Mouse (Mus musculus): ENCODE data around the gene Cenpc1. TPM values are rescaled to one million over a fixed set of nuclear protein-coding genes. Genes with fewer than 3 reads are reported as not detected.
A peak's percentile ranks its signal among the peaks of the same experiment; 100 is the strongest.

Gene Cenpc1
- polyA plus RNA-seq (2015; fragmentation: Nextera tagmentation; extraction: Ambion mirVana) = 33.8 and 34.1 TPM in 2 replicates

DNA sequence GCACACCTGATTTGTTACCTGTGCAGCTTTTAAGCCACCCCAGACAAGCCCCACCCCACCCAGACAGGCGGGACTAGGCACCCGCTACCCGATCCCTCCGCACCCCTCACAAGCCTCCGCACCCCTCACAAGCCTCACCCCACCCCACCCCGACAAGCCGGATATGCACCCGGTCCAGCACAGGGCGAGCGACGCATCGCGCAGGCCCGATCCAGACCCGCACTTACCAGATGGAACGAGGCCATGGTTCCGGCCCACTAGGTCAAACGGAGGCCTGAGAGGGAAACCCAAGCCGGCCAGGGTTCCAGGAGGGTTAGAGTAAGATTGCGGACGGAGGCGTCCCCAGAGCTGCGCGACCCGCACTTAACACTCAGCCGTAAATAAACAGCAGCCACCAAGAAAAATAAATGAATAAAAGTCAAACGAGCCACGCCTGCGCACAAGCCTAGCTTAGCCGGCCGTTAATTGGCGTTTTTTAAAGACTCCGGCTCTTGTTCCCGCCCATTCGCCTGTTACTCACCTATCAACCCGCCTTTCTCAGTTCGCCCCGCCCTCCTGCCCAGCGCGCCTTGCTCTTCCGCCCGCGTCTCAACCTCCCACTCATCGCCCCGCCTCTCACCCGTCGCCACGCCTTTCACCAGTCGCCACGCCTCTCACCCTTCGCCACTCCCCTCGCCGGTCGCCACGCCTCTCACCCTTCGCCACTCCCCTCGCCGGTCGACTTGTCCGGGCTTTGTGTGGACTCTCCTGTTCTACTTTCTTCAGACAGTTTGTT, at the start of gene Cenpc1:
TSS of gene Cenpc1 (minus strand) at position 483 of the 775 bp plus-strand sequence.
- Histone ChIP-seq H3K36me3 (no peaks in the 10 kb centered on the region), H3K4me2 (peak within 1 kb of the TSS; percentile 81), H3K27me3 (replicated peaks) (no peaks in the 10 kb centered on the region), H3K9ac (replicated peaks) (peak within 1 kb of the TSS; percentile 77), H3K27ac (replicated peaks) (peak within 1 kb of the TSS; percentile 93), H3K9me3 (replicated peaks) (no peaks in the 10 kb centered on the region), H3K4me1 (peaks cover 24% of the 10 kb centered on the region), H3K4me3 (replicated peaks) (peak within 1 kb of the TSS; percentile 84)
- ATAC-seq (ENCODE audit: low FRiP score) = peak; percentile 96
- WGBS = under 1% methylated on average over 60 of the region's 60 CpGs

DNA sequence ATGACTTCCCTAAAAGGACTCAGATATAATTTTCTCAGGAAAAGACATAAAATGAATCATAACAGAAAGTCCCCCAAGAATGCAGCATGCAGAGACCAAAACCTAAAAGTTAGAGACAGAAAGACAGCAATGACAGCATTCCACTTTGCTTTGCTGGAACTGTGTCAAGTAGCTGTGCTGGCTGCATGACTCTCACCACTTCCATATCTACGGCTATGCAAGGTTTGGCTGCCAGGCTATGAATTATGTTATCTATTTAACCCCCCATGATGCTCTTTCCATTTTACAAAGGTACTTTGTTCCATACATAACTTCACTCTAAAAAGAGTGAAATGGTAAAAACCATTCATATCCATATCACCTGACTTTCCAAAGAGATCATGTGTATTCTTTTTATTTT, 48.6 kb upstream of the Cenpc1 start:
- ATAC-seq (ENCODE audit: low FRiP score) = no peak
- H3K9ac ChIP-seq (replicated peaks) = no peak overlapping the region
- H3K4me3 ChIP-seq (replicated peaks) = no peak overlapping the region
- H3K4me1 ChIP-seq = no peaks in the 10 kb centered on the region
- H3K27me3 ChIP-seq (replicated peaks) = no peaks in the 10 kb centered on the region
- no peak overlapping the region for H3K27ac ChIP-seq (replicated peaks)
- H3K36me3 ChIP-seq = peaks cover 17% of the 10 kb centered on the region
- no peaks in the 10 kb centered on the region for H3K9me3 ChIP-seq (replicated peaks)
- no peak overlapping the region for H3K4me2 ChIP-seq
- 68% methylated on average over 1 of the region's 1 CpGs for WGBS

DNA sequence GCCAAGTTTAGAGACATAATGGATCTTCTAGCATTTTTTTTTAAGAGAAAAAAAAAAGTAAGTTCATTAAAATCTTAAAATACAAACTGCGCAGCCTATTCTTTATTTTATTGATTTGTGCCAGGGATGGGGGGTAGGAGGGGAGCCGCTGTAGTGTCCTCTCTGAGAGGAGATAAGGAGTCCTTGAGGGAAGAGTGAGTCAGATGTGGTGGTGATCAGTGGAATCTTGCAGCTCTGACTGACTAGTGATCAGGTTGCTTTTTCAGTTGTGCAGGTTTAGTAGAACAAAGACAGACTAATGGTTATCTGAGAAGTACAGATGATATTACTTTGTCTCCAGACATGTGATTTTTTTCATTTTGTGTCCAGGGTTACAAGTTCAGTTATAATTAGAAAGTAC, 47.7 kb upstream of the Cenpc1 start:
- no peaks in the 10 kb centered on the region for H3K4me1 ChIP-seq
- H3K9ac ChIP-seq (replicated peaks) = no peak overlapping the region
- peaks cover 15% of the 10 kb centered on the region for H3K36me3 ChIP-seq
- no peak overlapping the region for H3K4me2 ChIP-seq
- 96% methylated on average over 2 of the region's 2 CpGs for WGBS
- no peaks in the 10 kb centered on the region for H3K9me3 ChIP-seq (replicated peaks)
- ATAC-seq (ENCODE audit: low FRiP score) = no peak
- H3K27ac ChIP-seq (replicated peaks) = no peak overlapping the region
- no peak overlapping the region for H3K4me3 ChIP-seq (replicated peaks)
- no peaks in the 10 kb centered on the region for H3K27me3 ChIP-seq (replicated peaks)

DNA sequence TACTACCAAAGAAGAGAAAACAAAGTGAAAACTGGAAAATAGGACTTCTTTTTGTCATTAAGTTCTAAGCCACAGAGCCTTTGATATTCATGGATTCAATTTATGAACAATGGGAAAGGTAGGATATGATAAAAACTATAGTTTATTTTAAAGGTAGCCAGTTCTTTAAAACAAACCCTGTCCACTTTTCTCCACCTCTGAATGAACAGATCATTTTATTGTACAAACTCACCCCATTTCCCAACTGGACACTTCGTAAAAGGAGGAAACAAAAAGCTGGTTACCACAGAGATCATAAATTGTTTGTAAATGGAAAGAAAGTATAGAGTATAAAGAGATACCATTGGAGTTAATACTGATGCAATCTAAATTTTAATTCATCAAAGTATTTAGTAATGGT, 45.7 kb upstream of the Cenpc1 start:
- Histone ChIP-seq H3K4me3 (replicated peaks) (no peak overlapping the region), H3K27me3 (replicated peaks) (no peaks in the 10 kb centered on the region), H3K9ac (replicated peaks) (no peak overlapping the region), H3K9me3 (replicated peaks) (no peaks in the 10 kb centered on the region), H3K27ac (replicated peaks) (no peak overlapping the region), H3K4me1 (no peaks in the 10 kb centered on the region), H3K4me2 (no peak overlapping the region), H3K36me3 (peaks cover 15% of the 10 kb centered on the region)
- ATAC-seq (ENCODE audit: low FRiP score) = no peak
- 94% methylated on average over 1 of the region's 1 CpGs for WGBS

DNA sequence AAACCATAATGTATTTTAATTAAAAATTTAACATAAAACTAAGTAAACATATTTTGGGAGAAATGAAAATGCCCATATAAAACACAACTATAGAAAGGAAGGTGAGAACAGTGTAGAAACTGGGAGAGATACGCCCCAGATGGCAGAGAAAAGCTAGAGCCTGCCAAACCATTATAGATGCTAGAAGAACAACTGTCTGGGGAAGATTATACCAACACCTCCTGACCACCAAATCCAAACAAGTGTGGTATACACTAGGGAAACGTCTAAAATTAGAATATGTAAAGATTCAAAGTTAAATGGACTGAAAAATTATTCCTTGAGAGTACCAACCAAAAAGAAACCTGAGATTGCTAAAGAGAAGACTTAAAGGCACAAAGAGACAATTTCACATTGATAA, 41.2 kb upstream of the Cenpc1 start:
- H3K9me3 ChIP-seq (replicated peaks) = no peaks in the 10 kb centered on the region
- no peaks in the 10 kb centered on the region for H3K4me1 ChIP-seq
- 75% methylated on average over 2 of the region's 2 CpGs for WGBS
- no peak overlapping the region for H3K4me2 ChIP-seq
- peaks cover 15% of the 10 kb centered on the region for H3K36me3 ChIP-seq
- ATAC-seq (ENCODE audit: low FRiP score) = no peak
- no peak overlapping the region for H3K4me3 ChIP-seq (replicated peaks)
- no peak overlapping the region for H3K27ac ChIP-seq (replicated peaks)
- no peak overlapping the region for H3K9ac ChIP-seq (replicated peaks)
- H3K27me3 ChIP-seq (replicated peaks) = no peaks in the 10 kb centered on the region

DNA sequence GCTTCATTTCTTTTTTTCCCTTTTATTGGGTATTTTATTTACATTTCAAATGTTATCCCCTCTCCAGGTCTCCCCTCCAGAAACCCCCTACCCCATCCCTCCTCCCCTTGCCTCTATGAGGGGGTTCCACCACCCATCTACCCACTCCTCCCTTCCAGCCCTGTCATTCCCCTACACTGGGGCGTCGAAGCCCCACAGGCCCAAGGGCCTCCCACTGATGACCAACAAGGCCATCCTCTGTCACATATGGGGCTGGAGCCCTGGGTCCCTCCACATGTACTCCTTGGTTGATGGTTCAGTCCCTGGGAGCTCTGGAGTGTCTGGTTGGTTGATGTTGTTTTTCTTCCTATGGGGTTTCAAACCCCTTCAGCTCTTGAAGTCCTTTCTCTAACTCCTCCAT, 36.8 kb upstream of the Cenpc1 start:
- 100% methylated on average over 2 of the region's 2 CpGs for WGBS
- Histone ChIP-seq H3K9ac (replicated peaks) (no peak overlapping the region), H3K36me3 (0 out of 2 replicates have a peak, but pooled peaks cover 4% of the 10 kb centered on the region), H3K27ac (replicated peaks) (no peak overlapping the region), H3K4me2 (no peak overlapping the region), H3K9me3 (replicated peaks) (no peaks in the 10 kb centered on the region), H3K4me3 (replicated peaks) (no peak overlapping the region), H3K4me1 (no peaks in the 10 kb centered on the region), H3K27me3 (replicated peaks) (no peaks in the 10 kb centered on the region)
- ATAC-seq (ENCODE audit: low FRiP score) = no peak

DNA sequence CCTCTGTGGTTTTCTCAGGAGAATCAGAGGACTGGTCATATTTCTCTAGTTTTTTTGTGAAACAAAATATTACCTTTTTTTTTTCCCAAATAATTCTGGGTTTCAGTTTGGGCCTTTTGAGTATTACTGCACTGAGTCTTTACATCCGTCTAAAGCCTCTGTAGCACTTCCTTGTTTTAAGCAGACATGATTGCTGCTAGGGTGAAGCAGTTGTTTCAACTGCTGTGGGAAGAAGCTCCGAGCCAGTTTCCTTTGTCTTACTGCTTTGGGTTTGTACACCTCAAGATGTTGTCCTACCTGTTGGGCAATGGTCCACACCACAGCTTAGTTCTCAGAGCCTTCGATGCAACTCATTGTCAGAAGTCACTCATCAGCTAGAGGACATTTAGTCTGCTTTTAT, 35.2 kb upstream of the Cenpc1 start:
- Histone ChIP-seq H3K4me1 (no peaks in the 10 kb centered on the region), H3K9me3 (replicated peaks) (no peaks in the 10 kb centered on the region), H3K4me3 (replicated peaks) (no peak overlapping the region), H3K27ac (replicated peaks) (no peak overlapping the region), H3K27me3 (replicated peaks) (no peaks in the 10 kb centered on the region), H3K4me2 (no peak overlapping the region), H3K9ac (replicated peaks) (no peak overlapping the region), H3K36me3 (0 out of 2 replicates have a peak, but pooled peaks cover 3% of the 10 kb centered on the region)
- no peak for ATAC-seq (ENCODE audit: low FRiP score)
- 85% methylated on average over 3 of the region's 3 CpGs for WGBS

DNA sequence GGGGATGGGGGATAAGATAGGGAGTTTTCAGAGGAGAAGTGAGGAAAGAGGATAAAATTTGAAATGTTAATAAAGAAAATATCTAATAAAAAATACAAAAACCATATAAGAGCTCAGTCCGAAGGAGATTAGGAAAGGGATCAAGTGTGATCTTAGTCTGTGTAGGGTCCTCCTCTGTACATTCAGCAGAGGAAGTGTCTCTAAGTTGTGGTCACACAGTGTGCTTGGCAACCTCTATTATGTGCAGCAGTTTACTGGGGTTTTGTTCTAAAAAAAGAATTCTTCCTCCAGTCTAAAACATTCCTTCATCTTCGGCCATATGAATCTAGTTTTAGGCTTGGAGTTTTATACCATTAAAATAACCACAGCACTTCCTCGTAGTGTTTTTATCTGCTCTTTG, 33.6 kb upstream of the Cenpc1 start:
- no peak overlapping the region for H3K9ac ChIP-seq (replicated peaks)
- no peaks in the 10 kb centered on the region for H3K36me3 ChIP-seq
- H3K27me3 ChIP-seq (replicated peaks) = no peaks in the 10 kb centered on the region
- WGBS = 93% methylated on average over 3 of the region's 3 CpGs
- H3K4me3 ChIP-seq (replicated peaks) = no peak overlapping the region
- H3K4me2 ChIP-seq = no peak overlapping the region
- H3K27ac ChIP-seq (replicated peaks) = no peak overlapping the region
- no peaks in the 10 kb centered on the region for H3K9me3 ChIP-seq (replicated peaks)
- no peaks in the 10 kb centered on the region for H3K4me1 ChIP-seq
- no peak for ATAC-seq (ENCODE audit: low FRiP score)

DNA sequence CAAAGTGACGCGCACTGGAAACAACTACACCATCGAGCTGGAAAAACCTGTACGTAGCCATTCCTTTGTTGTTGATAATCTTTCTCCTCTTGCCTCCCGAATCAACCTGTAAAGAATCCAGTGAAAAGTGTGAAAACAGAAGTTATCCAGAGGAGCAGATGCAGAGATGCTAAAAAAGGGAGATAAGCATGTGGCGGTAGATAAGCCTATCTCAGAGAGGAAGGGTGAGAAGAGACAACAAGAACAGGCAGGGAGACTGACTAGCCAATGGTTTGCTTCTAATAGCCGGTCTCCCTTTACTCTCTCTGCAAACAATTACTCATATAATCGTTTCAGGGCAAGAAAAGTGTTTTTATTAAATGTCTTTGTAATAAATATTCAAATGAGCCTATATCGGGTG, 29.4 kb upstream of the Cenpc1 start:
- no peak overlapping the region for H3K27ac ChIP-seq (replicated peaks)
- H3K4me1 ChIP-seq = no peaks in the 10 kb centered on the region
- H3K4me3 ChIP-seq (replicated peaks) = no peak overlapping the region
- no peaks in the 10 kb centered on the region for H3K9me3 ChIP-seq (replicated peaks)
- ATAC-seq (ENCODE audit: low FRiP score) = no peak
- H3K9ac ChIP-seq (replicated peaks) = no peak overlapping the region
- WGBS = 89% methylated on average over 9 of the region's 9 CpGs
- H3K4me2 ChIP-seq = no peak overlapping the region
- no peaks in the 10 kb centered on the region for H3K36me3 ChIP-seq
- no peaks in the 10 kb centered on the region for H3K27me3 ChIP-seq (replicated peaks)

DNA sequence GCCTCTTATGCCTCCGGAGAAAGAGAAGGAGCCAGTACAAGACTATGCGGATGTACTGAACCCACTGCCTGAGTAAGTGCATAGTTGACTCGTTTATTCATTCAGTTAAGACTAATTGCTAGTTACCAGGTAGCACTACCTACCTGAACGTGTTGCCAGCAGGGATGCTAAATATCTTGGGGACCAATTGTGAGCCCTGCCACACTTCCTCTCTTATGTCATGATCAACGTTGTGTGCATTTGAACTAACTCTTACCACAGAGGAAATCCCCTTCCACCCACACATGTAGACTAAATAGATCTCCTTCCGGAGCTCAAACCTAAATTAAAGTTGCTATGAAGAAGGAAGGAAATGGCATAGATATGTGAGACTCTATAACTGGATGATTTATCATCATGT, 21.4 kb upstream of the Cenpc1 start:
- no peaks in the 10 kb centered on the region for H3K4me1 ChIP-seq

DNA sequence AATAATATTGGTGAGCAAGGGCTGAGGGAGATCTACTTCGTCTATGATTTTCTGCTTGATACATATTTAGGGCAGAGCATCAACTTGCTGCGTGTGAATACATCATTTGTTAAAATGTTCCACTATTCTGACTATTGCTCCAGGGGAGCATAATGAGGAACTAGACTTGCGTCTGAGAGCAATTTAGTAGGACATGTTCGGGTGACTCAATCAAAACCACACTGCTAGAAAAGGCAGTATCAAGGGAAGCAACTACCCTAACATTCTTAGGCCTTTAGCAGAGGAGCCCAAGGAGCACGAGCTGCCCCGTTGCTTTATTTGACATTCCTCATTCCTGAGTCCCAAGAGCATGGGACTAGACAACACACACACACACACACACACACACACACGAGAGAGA, 19.6 kb upstream of the Cenpc1 start:
- H3K27me3 ChIP-seq (replicated peaks) = no peaks in the 10 kb centered on the region
- no peaks in the 10 kb centered on the region for H3K9me3 ChIP-seq (replicated peaks)
- no peaks in the 10 kb centered on the region for H3K36me3 ChIP-seq
- H3K4me2 ChIP-seq = no peak overlapping the region
- ATAC-seq (ENCODE audit: low FRiP score) = no peak
- WGBS = 86% methylated on average over 7 of the region's 7 CpGs
- H3K4me1 ChIP-seq = no peaks in the 10 kb centered on the region
- no peak overlapping the region for H3K4me3 ChIP-seq (replicated peaks)
- H3K9ac ChIP-seq (replicated peaks) = no peak overlapping the region
- no peak overlapping the region for H3K27ac ChIP-seq (replicated peaks)

More for the DNA sequence above, 21.4 kb upstream of the Cenpc1 start:
- H3K4me2 ChIP-seq = no peak overlapping the region
- ATAC-seq (ENCODE audit: low FRiP score) = no peak
- WGBS = 78% methylated on average over 6 of the region's 6 CpGs
- H3K9ac ChIP-seq (replicated peaks) = no peak overlapping the region
- H3K27me3 ChIP-seq (replicated peaks) = no peaks in the 10 kb centered on the region
- H3K9me3 ChIP-seq (replicated peaks) = no peaks in the 10 kb centered on the region
- H3K36me3 ChIP-seq = no peaks in the 10 kb centered on the region
- no peak overlapping the region for H3K4me3 ChIP-seq (replicated peaks)
- H3K27ac ChIP-seq (replicated peaks) = no peak overlapping the region

DNA sequence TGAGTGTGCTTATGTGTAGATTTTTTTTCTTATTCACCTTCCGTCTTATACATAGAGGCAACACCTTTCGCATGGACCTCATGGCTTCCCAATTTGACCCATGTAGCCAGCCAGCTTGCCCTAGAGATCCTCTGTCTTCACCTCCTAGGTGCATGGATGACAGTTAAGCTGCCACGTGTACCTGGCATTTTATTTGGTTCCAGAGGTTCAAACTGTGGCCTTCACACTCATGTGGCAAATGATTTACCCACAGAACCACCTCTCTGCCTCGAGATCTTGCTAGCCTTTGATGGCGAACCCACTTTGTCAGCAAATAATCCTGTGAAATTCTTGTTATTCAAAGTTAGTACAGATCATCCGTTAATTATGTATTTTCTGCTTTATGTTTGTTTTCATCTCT, 18.6 kb upstream of the Cenpc1 start:
- H3K9me3 ChIP-seq (replicated peaks) = no peaks in the 10 kb centered on the region
- 89% methylated on average over 6 of the region's 6 CpGs for WGBS
- H3K4me3 ChIP-seq (replicated peaks) = no peak overlapping the region
- no peak overlapping the region for H3K4me2 ChIP-seq
- H3K27me3 ChIP-seq (replicated peaks) = no peaks in the 10 kb centered on the region
- H3K36me3 ChIP-seq = no peaks in the 10 kb centered on the region
- no peaks in the 10 kb centered on the region for H3K4me1 ChIP-seq
- H3K27ac ChIP-seq (replicated peaks) = no peak overlapping the region
- H3K9ac ChIP-seq (replicated peaks) = no peak overlapping the region
- no peak for ATAC-seq (ENCODE audit: low FRiP score)
